Mouse (Mus musculus): ENCODE data around the gene Olfr142. TPM values are rescaled to one million over a fixed set of nuclear protein-coding genes. Genes with fewer than 3 reads are reported as not detected.
"Not testable (repeated sequence)": the region's sequence is repeated elsewhere in the genome, so short reads cannot be mapped to it uniquely, and the experiment has no call there.

Gene Olfr142
- total RNA-seq (2021), result not detected
- long read RNA-seq, experiment 1, result 0 reads
- long read RNA-seq, experiment 2, result 0 reads

GRCm38 (mm10) chr2:90257492-90257891 lies at the start of gene Olfr142:
Olfr142 (minus strand) TSS chr2:90257592.
- Histone ChIP-seq H3K27ac (no peak within 1 kb of the TSS), H3K4me3 (no peak within 1 kb of the TSS)
- no peak for DNase-seq (ENCODE audit: extremely low spot score in 1 of 2, low spot score in 2 of 2)
- intact Hi-C loops (cut with DNase I), result no loop called here
- no peak for TF ChIP-seq CTCF (IDR thresholded peaks at IDR 0.05)

GRCm38 (mm10) chr2:90292741-90293140 lies 35.3 kb upstream of the Olfr142 start, which contains the start of gene Olfr1272:
Olfr1272 (minus strand) TSS chr2:90292841.
- intact Hi-C loops (cut with DNase I), result no loop called here
- no peak within 1 kb of the TSS for H3K4me3 ChIP-seq
- no peak for TF ChIP-seq CTCF (IDR thresholded peaks at IDR 0.05)
- DNase-seq (ENCODE audit: extremely low spot score in 1 of 2, low spot score in 2 of 2), result no peak
- H3K27ac ChIP-seq, result no peak within 1 kb of the TSS

DNA sequence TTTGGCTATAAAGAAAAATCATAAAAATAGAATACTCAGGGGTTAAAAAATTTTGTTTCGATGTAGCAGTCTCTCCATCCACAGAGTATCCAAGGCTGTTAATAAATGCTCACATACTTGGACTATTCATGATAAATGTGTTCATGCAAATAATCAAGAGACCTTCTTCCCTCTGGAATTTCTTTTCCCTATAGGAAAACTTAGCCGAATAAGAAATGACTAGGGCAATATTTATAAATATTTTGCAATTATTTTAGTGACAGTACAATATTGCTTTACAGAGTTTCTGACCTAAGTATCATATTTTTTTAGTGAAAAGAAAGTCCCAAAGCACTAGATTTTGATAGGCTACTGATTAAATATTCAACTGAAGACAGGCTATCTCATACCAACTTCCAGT lies 13.5 kb upstream of the Olfr142 start, which contains the start of gene Olfr1271:
Gene Olfr1271, minus strand, starts transcription at position 101 of the 400 bp plus-strand sequence.
- no peak for TF ChIP-seq CTCF (IDR thresholded peaks at IDR 0.05)
- no peak for DNase-seq (ENCODE audit: extremely low spot score in 1 of 2, low spot score in 2 of 2)

DNA sequence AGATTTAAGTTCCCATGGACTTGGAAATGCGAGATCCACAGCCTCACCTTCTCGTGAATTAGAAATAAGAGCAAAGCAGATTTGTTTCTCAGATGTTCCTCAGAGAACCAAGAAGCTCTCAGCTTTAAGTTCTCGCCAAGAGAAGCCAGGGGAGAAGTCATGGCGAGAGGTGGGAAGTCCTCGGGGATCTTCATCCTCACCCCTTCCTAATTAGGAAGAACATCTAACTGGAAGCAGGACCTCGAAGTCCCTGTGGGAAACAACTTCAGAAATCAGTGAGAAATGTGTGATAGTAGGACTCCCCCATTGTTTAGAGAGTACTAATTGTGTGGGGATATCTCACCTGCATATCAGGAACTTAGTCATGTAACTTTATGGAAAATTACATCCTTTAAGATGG lies 33.0 kb downstream of the Olfr142 start, which contains the start of gene Olfr1506:
Gene Olfr1506, minus strand, starts transcription at position 101 of the 400 bp plus-strand sequence.
- intact Hi-C loops (cut with DNase I), result not testable (repeated sequence)

More for the DNA sequence above, 13.5 kb upstream of the Olfr142 start, which contains the start of gene Olfr1271:
- intact Hi-C loops (cut with DNase I), result no loop called here
- H3K27ac ChIP-seq, result no peak within 1 kb of the TSS
- H3K4me3 ChIP-seq, result no peak within 1 kb of the TSS

More for the DNA sequence above, 33.0 kb downstream of the Olfr142 start, which contains the start of gene Olfr1506:
- H3K27ac ChIP-seq; DNase-seq (ENCODE audit: extremely low spot score in 1 of 2, low spot score in 2 of 2); H3K4me3 ChIP-seq: not testable (repeated sequence)

Other genes with a start within 250 kb of the Olfr142 start
- not detected for gene Olfr1263, start 245.5 kb downstream of the Olfr142 start, total RNA-seq (2021)
- gene Olfr1264, start 232.0 kb downstream of the Olfr142 start, total RNA-seq (2021), result not detected
- not detected for gene Olfr1265, start 222.3 kb downstream of the Olfr142 start, total RNA-seq (2021)
- not detected for gene Olfr140, start 194.0 kb downstream of the Olfr142 start, total RNA-seq (2021)
- gene Olfr1269, start 136.2 kb downstream of the Olfr142 start, total RNA-seq (2021), result not detected
- not detected for gene Olfr32, start 115.3 kb downstream of the Olfr142 start, total RNA-seq (2021)
- not detected for gene Olfr1270, start 104.5 kb downstream of the Olfr142 start, total RNA-seq (2021)
- under 1 TPM; 0.14 TPM for gene Olfr1506, start 33.1 kb downstream of the Olfr142 start, total RNA-seq (2021)
- not detected for gene Olfr1271, start 13.4 kb upstream of the Olfr142 start, total RNA-seq (2021)
- gene Olfr1272, start 35.2 kb upstream of the Olfr142 start, total RNA-seq (2021), result not detected
- gene Gm13769, start 64.6 kb upstream of the Olfr142 start, total RNA-seq (2021), result under 1 TPM in 1 of 2 experiments, not detected in 1; 0.18 TPM
- gene Olfr1274-ps, start 141.1 kb upstream of the Olfr142 start, total RNA-seq (2021), result not detected

All from left cerebral cortex, adult 2 months (tissue).